Mouse (Mus musculus) embryonic facial prominence, embryonic 15.5 days (tissue): Measurements from ENCODE around the gene Gm43720. TPM values are rescaled to one million over a fixed set of nuclear protein-coding genes. Genes with fewer than 3 reads are reported as not detected.

Experiments
- ATAC-seq: fragments of 200-750 bp; cut with Nextera tagmentation; 2 replicates; pipeline ENCODE4 v1.8.0; 2017; ENCODE audit warnings: low read depth, moderate TSS enrichment; ENCODE audit not compliant: insufficient number of reproducible peaks, low FRiP score, low TSS enrichment
- H3K27ac ChIP-seq: fragments of 300-500 bp; sonication (generic); replicated peaks from 2 replicates; pipeline ENCODE4 v1.5.1; 2015; ENCODE audit warnings: mild to moderate bottlenecking, inconsistent platforms
- H3K27me3 ChIP-seq: fragments of 300-500 bp; sonication (generic); 2 replicates; pipeline ENCODE4 v1.6.1; 2015; ENCODE audit warnings: inconsistent platforms
- H3K36me3 ChIP-seq: fragments of 300-500 bp; sonication (generic); 2 replicates; pipeline ENCODE4 v1.6.1; 2015; ENCODE audit warnings: mild to moderate bottlenecking, inconsistent platforms
- H3K4me1 ChIP-seq: fragments of 300-500 bp; sonication (generic); 2 replicates; pipeline ENCODE4 v1.6.1; 2015; ENCODE audit warnings: inconsistent platforms
- H3K4me2 ChIP-seq: fragments of 300-500 bp; sonication (generic); replicated peaks from 2 replicates; pipeline ENCODE4 v1.6.1; 2015; ENCODE audit warnings: mild to moderate bottlenecking, inconsistent platforms
- H3K4me3 ChIP-seq: fragments of 300-500 bp; sonication (generic); replicated peaks from 2 replicates; pipeline ENCODE4 v1.5.1; 2015; ENCODE audit warnings: mild to moderate bottlenecking, inconsistent platforms
- H3K9ac ChIP-seq: fragments of 300-500 bp; sonication (generic); 2 replicates; pipeline ENCODE4 v1.6.1; 2015; ENCODE audit warnings: inconsistent platforms
- H3K9me3 ChIP-seq: fragments of 300-500 bp; sonication (generic); replicated peaks from 2 replicates; pipeline ENCODE4 v1.6.1; 2016; ENCODE audit warnings: inconsistent platforms
- WGBS: fragments of 180-500 bp; shearing (Covaris S2); methylation state at CpG from one replicate; pipeline ENCODE4 v1.1.7; 2015; 5-methylcytosine and 5-hydroxymethylcytosine counted together
- polyA plus RNA-seq: library from polyadenylated mRNA; unstranded; fragments of >200 nt; fragmentation: Nextera tagmentation; extraction: Ambion mirVana; gene quantifications from 2 replicates; pipeline ENCODE4 v1.2.1, GENCODE M21; 2015

Gene Gm43720
- polyA plus RNA-seq, 1 experiment from 2014 or later: 0.13 TPM

- no peak overlapping the region for H3K4me2 ChIP-seq
- no peaks in the 10 kb centered on the region for H3K27me3 ChIP-seq
- 81% methylated on average over 12 of the region's 12 CpGs for WGBS
- peaks cover 7% of the 10 kb centered on the region for H3K4me1 ChIP-seq
- H3K36me3 ChIP-seq: no peaks in the 10 kb centered on the region
- no peak overlapping the region for H3K27ac ChIP-seq
- H3K9ac ChIP-seq: no peak overlapping the region
- ATAC-seq: no peak
- no peak overlapping the region for H3K4me3 ChIP-seq
- no peaks in the 10 kb centered on the region for H3K9me3 ChIP-seq
These were observed 28.6 kb downstream of the Gm43720 start for GRCm38 (mm10) chr5:138251144-138251543.

- Histone ChIP-seq H3K4me2 (no peak overlapping the region), H3K4me1 (no peaks in the 10 kb centered on the region), H3K9ac (no peak overlapping the region), H3K27ac (no peak overlapping the region), H3K27me3 (no peaks in the 10 kb centered on the region), H3K9me3 (no peaks in the 10 kb centered on the region), H3K36me3 (no peaks in the 10 kb centered on the region), H3K4me3 (no peak overlapping the region)
- 46% methylated on average over 2 of the region's 2 CpGs for WGBS
- ATAC-seq: no peak
These were observed 38.2 kb downstream of the Gm43720 start for GRCm38 (mm10) chr5:138241511-138241910.

- no peak overlapping the region for H3K27ac ChIP-seq
- H3K4me1 ChIP-seq: no peaks in the 10 kb centered on the region
- H3K27me3 ChIP-seq: no peaks in the 10 kb centered on the region
- ATAC-seq: no peak
- H3K4me3 ChIP-seq: no peak overlapping the region
- H3K9ac ChIP-seq: no peak overlapping the region
- no peak overlapping the region for H3K4me2 ChIP-seq
- no peaks in the 10 kb centered on the region for H3K9me3 ChIP-seq
- no peaks in the 10 kb centered on the region for H3K36me3 ChIP-seq
These were observed 45.5 kb downstream of the Gm43720 start for GRCm38 (mm10) chr5:138234224-138234623.

- H3K27me3 ChIP-seq: no peaks in the 10 kb centered on the region
- H3K4me2 ChIP-seq: no peak overlapping the region
- H3K4me1 ChIP-seq: no peaks in the 10 kb centered on the region
- no peak for ATAC-seq
- WGBS: 80% methylated on average over 2 of the region's 2 CpGs
- H3K36me3 ChIP-seq: no peaks in the 10 kb centered on the region
- no peak overlapping the region for H3K4me3 ChIP-seq
- H3K27ac ChIP-seq: no peak overlapping the region
- H3K9me3 ChIP-seq: no peaks in the 10 kb centered on the region
- no peak overlapping the region for H3K9ac ChIP-seq
These were observed 46.0 kb downstream of the Gm43720 start for GRCm38 (mm10) chr5:138233778-138234177.

- Histone ChIP-seq H3K9ac (no peak overlapping the region), H3K4me3 (no peak overlapping the region), H3K36me3 (no peaks in the 10 kb centered on the region), H3K27ac (no peak overlapping the region), H3K9me3 (no peaks in the 10 kb centered on the region), H3K27me3 (no peaks in the 10 kb centered on the region), H3K4me2 (no peak overlapping the region), H3K4me1 (no peaks in the 10 kb centered on the region)
- ATAC-seq: no peak
- 88% methylated on average over 3 of the region's 3 CpGs for WGBS
These were observed 50.2 kb downstream of the Gm43720 start for GRCm38 (mm10) chr5:138229511-138229910.

- H3K9me3 ChIP-seq: no peaks in the 10 kb centered on the region
- H3K27ac ChIP-seq: no peak overlapping the region
- no peaks in the 10 kb centered on the region for H3K4me1 ChIP-seq
- no peak overlapping the region for H3K4me3 ChIP-seq
- no peak for ATAC-seq
- H3K27me3 ChIP-seq: no peaks in the 10 kb centered on the region
- H3K36me3 ChIP-seq: no peaks in the 10 kb centered on the region
- no peak overlapping the region for H3K4me2 ChIP-seq
- WGBS: 59% methylated on average over 3 of the region's 3 CpGs
- H3K9ac ChIP-seq: no peak overlapping the region
These were observed 51.7 kb downstream of the Gm43720 start for GRCm38 (mm10) chr5:138228026-138228425.

GRCm38 (mm10) chr5:138227367-138227766, 52.4 kb downstream of the Gm43720 start:
- Histone ChIP-seq H3K36me3 (no peaks in the 10 kb centered on the region), H3K4me3 (no peak overlapping the region), H3K9ac (no peak overlapping the region), H3K4me1 (no peaks in the 10 kb centered on the region), H3K27me3 (no peaks in the 10 kb centered on the region), H3K4me2 (no peak overlapping the region), H3K27ac (no peak overlapping the region), H3K9me3 (no peaks in the 10 kb centered on the region)
- ATAC-seq: no peak
- WGBS: 49% methylated on average over 2 of the region's 2 CpGs

GRCm38 (mm10) chr5:138226491-138226890, 53.3 kb downstream of the Gm43720 start:
- Histone ChIP-seq H3K27ac (no peak overlapping the region), H3K4me3 (no peak overlapping the region), H3K4me2 (no peak overlapping the region), H3K9ac (no peak overlapping the region), H3K4me1 (no peaks in the 10 kb centered on the region), H3K36me3 (no peaks in the 10 kb centered on the region), H3K27me3 (no peaks in the 10 kb centered on the region), H3K9me3 (no peaks in the 10 kb centered on the region)
- ATAC-seq: no peak
- WGBS: 67% methylated on average over 4 of the region's 4 CpGs

GRCm38 (mm10) chr5:138225700-138226099, 54.1 kb downstream of the Gm43720 start, which contains the start of gene Nxpe5:
Gene Nxpe5 (plus strand): TSS chr5:138225898.
- ATAC-seq: no peak
- WGBS: 62% methylated on average over 2 of the region's 2 CpGs
- H3K27ac ChIP-seq: no peak within 1 kb of the TSS
- no peaks in the 10 kb centered on the region for H3K36me3 ChIP-seq
- H3K9ac ChIP-seq: no peak within 1 kb of the TSS
- H3K27me3 ChIP-seq: no peaks in the 10 kb centered on the region
- H3K4me1 ChIP-seq: no peaks in the 10 kb centered on the region
- no peaks in the 10 kb centered on the region for H3K9me3 ChIP-seq
- no peak within 1 kb of the TSS for H3K4me3 ChIP-seq
- no peak within 1 kb of the TSS for H3K4me2 ChIP-seq

GRCm38 (mm10) chr5:138223287-138223686, 56.5 kb downstream of the Gm43720 start:
- Histone ChIP-seq H3K27ac (no peak overlapping the region), H3K36me3 (no peaks in the 10 kb centered on the region), H3K4me3 (no peak overlapping the region), H3K4me2 (no peak overlapping the region), H3K4me1 (no peaks in the 10 kb centered on the region), H3K27me3 (no peaks in the 10 kb centered on the region), H3K9ac (no peak overlapping the region), H3K9me3 (no peaks in the 10 kb centered on the region)
- WGBS: 51% methylated on average over 3 of the region's 3 CpGs
- ATAC-seq: no peak

GRCm38 (mm10) chr5:138222111-138222510, 57.6 kb downstream of the Gm43720 start:
- Histone ChIP-seq H3K4me3 (no peak overlapping the region), H3K9me3 (no peaks in the 10 kb centered on the region), H3K4me1 (no peaks in the 10 kb centered on the region), H3K27me3 (no peaks in the 10 kb centered on the region), H3K4me2 (no peak overlapping the region), H3K9ac (no peak overlapping the region), H3K27ac (no peak overlapping the region), H3K36me3 (no peaks in the 10 kb centered on the region)
- ATAC-seq: no peak
- 24% methylated on average over 4 of the region's 4 CpGs for WGBS

- no peak overlapping the region for H3K27ac ChIP-seq
- H3K9ac ChIP-seq: no peak overlapping the region
- H3K4me2 ChIP-seq: no peak overlapping the region
- no peak overlapping the region for H3K4me3 ChIP-seq
- H3K36me3 ChIP-seq: no peaks in the 10 kb centered on the region
- 0 out of 2 replicates have a peak, but pooled peaks cover 6% of the 10 kb centered on the region for H3K9me3 ChIP-seq
- ATAC-seq: no peak
- no peaks in the 10 kb centered on the region for H3K4me1 ChIP-seq
- 62% methylated on average over 2 of the region's 2 CpGs for WGBS
- no peaks in the 10 kb centered on the region for H3K27me3 ChIP-seq
These were observed 59.9 kb downstream of the Gm43720 start for GRCm38 (mm10) chr5:138219864-138220263.
